Mouse (Mus musculus): ENCODE measurements at regions not wholly inside any gene's neighbourhood (a gene's known extent, or its start where the extent isn't known, plus 50 kb on each side); places are given as distances from the start of the nearest gene placed in this dataset.

- 90% methylated on average over 5 of the region's 5 CpGs for WGBS
- H3K36me3 ChIP-seq (ENCODE audit: insufficient read depth, low read length) = no peaks in the 10 kb centered on the region
- no peak for ATAC-seq (replicated peaks; ENCODE audit: low FRiP score, low read depth)
- no peak overlapping the region for H3K4me2 ChIP-seq (ENCODE audit: low read length)
- H3K27ac ChIP-seq = no peak overlapping the region
- H3K9ac ChIP-seq (ENCODE audit: low read depth, low read length) = no peak overlapping the region
- no peak for TF ChIP-seq CTCF (IDR thresholded peaks at IDR 0.05; ENCODE audit: low read depth)
- no peak for DNase-seq (ENCODE audit: low spot score)
- no peaks in the 10 kb centered on the region for H3K27me3 ChIP-seq (ENCODE audit: insufficient read depth, low read length)
- no peaks in the 10 kb centered on the region for H3K9me3 ChIP-seq (replicated peaks; ENCODE audit: low read length)
- H3K4me3 ChIP-seq (replicated peaks; ENCODE audit: low read depth, low read length) = no peak overlapping the region
- no peaks in the 10 kb centered on the region for H3K4me1 ChIP-seq (replicated peaks; ENCODE audit: insufficient read depth, low read length)
These were observed 90.9 kb upstream of the Myocd start for GRCm38 (mm10) chr11:65360729-65361128.

- Histone ChIP-seq H3K4me1 (replicated peaks; ENCODE audit: insufficient read depth, low read length) (no peaks in the 10 kb centered on the region), H3K36me3 (ENCODE audit: insufficient read depth, low read length) (no peaks in the 10 kb centered on the region), H3K9me3 (replicated peaks; ENCODE audit: low read length) (no peaks in the 10 kb centered on the region), H3K27ac (no peak overlapping the region), H3K4me2 (ENCODE audit: low read length) (no peak overlapping the region), H3K4me3 (replicated peaks; ENCODE audit: low read depth, low read length) (no peak overlapping the region), H3K9ac (ENCODE audit: low read depth, low read length) (no peak overlapping the region), H3K27me3 (ENCODE audit: insufficient read depth, low read length) (no peaks in the 10 kb centered on the region)
- ATAC-seq (replicated peaks; ENCODE audit: low FRiP score, low read depth) (no peak), DNase-seq (ENCODE audit: low spot score) (no peak)
- WGBS = 79% methylated on average over 8 of the region's 8 CpGs
- no peak for TF ChIP-seq CTCF (IDR thresholded peaks at IDR 0.05; ENCODE audit: low read depth)
These were observed 89.1 kb upstream of the Myocd start for GRCm38 (mm10) chr11:65358908-65359307.

- Histone ChIP-seq H3K4me3 (replicated peaks; ENCODE audit: low read depth, low read length) (no peak overlapping the region), H3K27me3 (ENCODE audit: insufficient read depth, low read length) (no peaks in the 10 kb centered on the region), H3K4me1 (replicated peaks; ENCODE audit: insufficient read depth, low read length) (no peaks in the 10 kb centered on the region), H3K4me2 (ENCODE audit: low read length) (no peak overlapping the region), H3K36me3 (ENCODE audit: insufficient read depth, low read length) (no peaks in the 10 kb centered on the region), H3K9ac (ENCODE audit: low read depth, low read length) (no peak overlapping the region), H3K27ac (no peak overlapping the region), H3K9me3 (replicated peaks; ENCODE audit: low read length) (no peaks in the 10 kb centered on the region)
- no peak for ATAC-seq (replicated peaks; ENCODE audit: low FRiP score, low read depth)
- DNase-seq (ENCODE audit: low spot score) = no peak
- WGBS = 88% methylated on average over 3 of the region's 3 CpGs
- TF ChIP-seq CTCF (IDR thresholded peaks at IDR 0.05; ENCODE audit: low read depth) = no peak
These were observed 82.7 kb upstream of the Myocd start for GRCm38 (mm10) chr11:65352516-65352915.

- H3K4me3 ChIP-seq (replicated peaks; ENCODE audit: low read depth, low read length) = no peak overlapping the region
- no peaks in the 10 kb centered on the region for H3K36me3 ChIP-seq (ENCODE audit: insufficient read depth, low read length)
- no peaks in the 10 kb centered on the region for H3K27me3 ChIP-seq (ENCODE audit: insufficient read depth, low read length)
- WGBS = 53% methylated on average over 5 of the region's 5 CpGs
- TF ChIP-seq CTCF (IDR thresholded peaks at IDR 0.05; ENCODE audit: low read depth) = peak; percentile 33; the same call in 1 of the 2 replicates
- H3K27ac ChIP-seq = no peak overlapping the region
- no peak overlapping the region for H3K4me2 ChIP-seq (ENCODE audit: low read length)
- ATAC-seq (replicated peaks; ENCODE audit: low FRiP score, low read depth) = no peak
- H3K9ac ChIP-seq (ENCODE audit: low read depth, low read length) = no peak overlapping the region
- no peaks in the 10 kb centered on the region for H3K4me1 ChIP-seq (replicated peaks; ENCODE audit: insufficient read depth, low read length)
- no peak for DNase-seq (ENCODE audit: low spot score)
- no peaks in the 10 kb centered on the region for H3K9me3 ChIP-seq (replicated peaks; ENCODE audit: low read length)
These were observed 79.2 kb upstream of the Myocd start for GRCm38 (mm10) chr11:65349013-65349412.

GRCm38 (mm10) chr11:65341683-65342440, 72.1 kb upstream of the Myocd start:
- Histone ChIP-seq H3K9me3 (replicated peaks; ENCODE audit: low read length) (no peaks in the 10 kb centered on the region), H3K4me2 (ENCODE audit: low read length) (no peak overlapping the region), H3K27ac (no peak overlapping the region), H3K4me1 (replicated peaks; ENCODE audit: insufficient read depth, low read length) (no peaks in the 10 kb centered on the region), H3K27me3 (ENCODE audit: insufficient read depth, low read length) (no peaks in the 10 kb centered on the region), H3K36me3 (ENCODE audit: insufficient read depth, low read length) (no peaks in the 10 kb centered on the region), H3K4me3 (replicated peaks; ENCODE audit: low read depth, low read length) (no peak overlapping the region), H3K9ac (ENCODE audit: low read depth, low read length) (no peak overlapping the region)
- DNase-seq (ENCODE audit: low spot score) = no peak
- 84% methylated on average over 8 of the region's 8 CpGs for WGBS
- ATAC-seq (replicated peaks; ENCODE audit: low FRiP score, low read depth) = no peak
- 0 out of 2 replicates have a peak, but pooled peaks have one; percentile 7 for TF ChIP-seq CTCF (IDR thresholded peaks at IDR 0.05; ENCODE audit: low read depth)

- DNase-seq (ENCODE audit: low spot score) (no peak), ATAC-seq (replicated peaks; ENCODE audit: low FRiP score, low read depth) (no peak)
- no peak for TF ChIP-seq CTCF (IDR thresholded peaks at IDR 0.05; ENCODE audit: low read depth)
- WGBS = 70% methylated on average over 5 of the region's 5 CpGs
- H3K36me3 ChIP-seq (ENCODE audit: insufficient read depth, low read length) = no peaks in the 10 kb centered on the region
- no peak overlapping the region for H3K4me3 ChIP-seq (replicated peaks; ENCODE audit: low read depth, low read length)
- H3K27ac ChIP-seq = no peak overlapping the region
- no peaks in the 10 kb centered on the region for H3K4me1 ChIP-seq (replicated peaks; ENCODE audit: insufficient read depth, low read length)
- H3K27me3 ChIP-seq (ENCODE audit: insufficient read depth, low read length) = no peaks in the 10 kb centered on the region
- H3K9me3 ChIP-seq (replicated peaks; ENCODE audit: low read length) = no peaks in the 10 kb centered on the region
- H3K4me2 ChIP-seq (ENCODE audit: low read length) = no peak overlapping the region
- no peak overlapping the region for H3K9ac ChIP-seq (ENCODE audit: low read depth, low read length)
These were observed 64.5 kb upstream of the Myocd start for GRCm38 (mm10) chr11:65334286-65334685.

GRCm38 (mm10) chr11:65333101-65333500, 63.3 kb upstream of the Myocd start:
- no peak for DNase-seq (ENCODE audit: low spot score)
- Histone ChIP-seq H3K9ac (ENCODE audit: low read depth, low read length) (no peak overlapping the region), H3K27me3 (ENCODE audit: insufficient read depth, low read length) (no peaks in the 10 kb centered on the region), H3K9me3 (replicated peaks; ENCODE audit: low read length) (no peaks in the 10 kb centered on the region), H3K36me3 (ENCODE audit: insufficient read depth, low read length) (no peaks in the 10 kb centered on the region), H3K4me2 (ENCODE audit: low read length) (no peak overlapping the region), H3K4me1 (replicated peaks; ENCODE audit: insufficient read depth, low read length) (no peaks in the 10 kb centered on the region), H3K4me3 (replicated peaks; ENCODE audit: low read depth, low read length) (no peak overlapping the region), H3K27ac (no peak overlapping the region)
- WGBS = 80% methylated on average over 2 of the region's 2 CpGs
- ATAC-seq (replicated peaks; ENCODE audit: low FRiP score, low read depth) = no peak
- TF ChIP-seq CTCF (IDR thresholded peaks at IDR 0.05; ENCODE audit: low read depth) = no peak
